Mouse (Mus musculus): ENCODE results near the gene Arid4a. TPM values are rescaled to one million over a fixed set of nuclear protein-coding genes. Genes with fewer than 3 reads are reported as not detected.

The Arid4a gene
- total RNA-seq (2023), result 10 to 100 TPM; 62.6 to 65.7 TPM

DNA sequence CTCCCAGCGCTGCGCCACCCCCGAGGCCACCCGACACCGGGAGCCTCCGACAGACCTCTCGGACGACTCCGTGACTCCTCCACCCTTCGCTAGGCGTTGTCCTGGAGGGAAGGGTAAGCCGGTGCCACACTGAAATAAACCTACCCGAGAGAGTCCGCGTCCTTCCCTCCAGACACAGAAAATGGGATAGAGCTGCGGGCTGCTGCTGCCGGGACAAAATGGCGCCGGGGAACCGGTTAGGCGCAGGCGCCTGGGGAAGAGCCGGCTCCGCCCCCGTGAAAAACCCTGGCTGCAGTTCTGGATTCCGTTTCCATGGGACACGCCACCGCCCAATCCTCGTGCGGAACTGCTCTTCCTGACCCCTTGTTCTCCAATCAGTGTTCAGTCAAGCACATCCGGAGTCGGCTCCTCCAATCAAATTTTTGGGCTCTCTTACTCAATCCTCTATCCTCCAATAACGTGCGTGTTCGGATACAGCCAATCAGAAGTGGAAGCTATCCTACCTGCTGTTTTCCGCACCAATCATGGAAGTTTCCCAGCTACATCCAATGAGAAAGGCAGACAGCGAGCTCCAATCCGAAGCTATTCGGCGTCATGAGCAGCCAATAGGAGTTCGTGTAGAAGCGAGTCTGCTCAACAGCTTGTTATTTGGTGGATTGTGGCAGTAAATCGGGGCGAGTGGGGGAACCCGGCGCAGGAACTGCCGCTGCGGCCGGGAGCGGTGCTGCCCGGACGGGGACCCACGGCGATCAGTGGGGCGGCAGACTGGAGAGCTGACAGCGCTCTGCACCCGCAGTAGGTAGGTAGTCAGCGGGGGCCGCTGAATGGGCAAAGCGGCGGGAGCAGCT lies at the start of gene Arid4a:
TSS of gene Arid4a (plus strand) at position 628 of the 848 bp plus-strand sequence.

DNA sequence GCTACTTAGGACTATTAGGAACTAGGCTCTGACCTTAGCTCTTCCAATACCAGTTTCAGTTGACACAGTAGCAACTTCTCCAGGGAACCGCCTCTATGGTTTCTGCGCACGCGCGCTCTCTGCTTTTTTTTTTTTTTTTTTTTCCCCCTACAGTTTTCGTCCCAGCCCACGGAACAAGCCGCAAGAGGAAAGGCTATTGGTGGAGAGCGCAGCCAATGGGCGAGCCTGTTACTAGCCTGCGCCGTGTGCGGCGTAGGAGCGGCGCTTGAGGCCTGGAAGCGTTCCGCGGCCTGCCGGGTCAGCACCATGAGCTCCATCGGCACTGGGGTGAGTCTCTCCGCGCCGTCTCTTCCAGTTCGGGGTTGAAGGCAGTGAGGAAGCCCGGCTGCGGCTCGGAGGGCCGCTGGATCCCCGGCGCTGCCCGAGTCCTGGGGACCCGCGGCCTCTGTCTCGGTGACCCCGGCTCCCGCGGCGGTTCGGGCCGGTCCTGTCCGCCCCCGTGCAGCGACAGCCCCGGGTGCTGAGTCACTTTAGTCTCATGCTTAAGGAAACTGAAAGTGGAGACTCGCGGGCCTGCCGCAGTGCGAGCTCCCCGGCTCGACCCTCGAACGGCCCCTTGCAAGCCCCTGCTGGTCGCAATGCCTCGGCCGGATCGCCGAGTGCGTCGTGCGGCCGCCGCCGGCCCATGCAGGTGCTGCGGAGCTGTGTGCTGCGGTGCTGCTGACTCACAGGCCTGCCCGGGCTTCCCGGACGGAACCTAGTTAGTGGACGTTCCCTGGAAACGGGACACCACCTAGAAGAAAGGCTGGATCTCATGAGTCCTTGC lies 41.1 kb upstream of the Arid4a start, which contains the start of gene Psma3:
TSS of gene Psma3 (plus strand) at position 181 of the 826 bp plus-strand sequence.

DNA sequence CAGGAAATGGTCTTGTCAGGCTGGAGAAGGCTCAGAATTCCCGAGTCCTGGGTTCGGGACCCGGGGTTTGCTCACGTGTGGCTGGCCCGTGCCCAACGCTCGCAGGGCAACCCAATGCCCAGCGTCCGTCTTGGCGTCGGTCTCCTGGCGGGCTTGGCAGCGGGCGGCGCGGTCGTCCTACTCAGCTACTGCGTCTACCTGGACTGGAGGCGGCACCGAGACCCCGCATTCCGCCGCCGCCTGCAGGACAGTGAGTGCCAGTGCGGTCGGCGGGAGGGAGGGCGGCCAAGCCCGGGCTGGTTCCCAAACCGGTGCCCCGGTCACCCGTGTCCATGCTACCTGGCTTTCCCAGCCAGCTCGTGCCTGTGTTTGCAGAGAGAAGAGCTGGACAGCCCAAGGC lies 95.5 kb downstream of the Arid4a start, which contains the start of gene Tomm20l:
TSS of gene Tomm20l (plus strand) at position 98 of the 400 bp plus-strand sequence.

DNA sequence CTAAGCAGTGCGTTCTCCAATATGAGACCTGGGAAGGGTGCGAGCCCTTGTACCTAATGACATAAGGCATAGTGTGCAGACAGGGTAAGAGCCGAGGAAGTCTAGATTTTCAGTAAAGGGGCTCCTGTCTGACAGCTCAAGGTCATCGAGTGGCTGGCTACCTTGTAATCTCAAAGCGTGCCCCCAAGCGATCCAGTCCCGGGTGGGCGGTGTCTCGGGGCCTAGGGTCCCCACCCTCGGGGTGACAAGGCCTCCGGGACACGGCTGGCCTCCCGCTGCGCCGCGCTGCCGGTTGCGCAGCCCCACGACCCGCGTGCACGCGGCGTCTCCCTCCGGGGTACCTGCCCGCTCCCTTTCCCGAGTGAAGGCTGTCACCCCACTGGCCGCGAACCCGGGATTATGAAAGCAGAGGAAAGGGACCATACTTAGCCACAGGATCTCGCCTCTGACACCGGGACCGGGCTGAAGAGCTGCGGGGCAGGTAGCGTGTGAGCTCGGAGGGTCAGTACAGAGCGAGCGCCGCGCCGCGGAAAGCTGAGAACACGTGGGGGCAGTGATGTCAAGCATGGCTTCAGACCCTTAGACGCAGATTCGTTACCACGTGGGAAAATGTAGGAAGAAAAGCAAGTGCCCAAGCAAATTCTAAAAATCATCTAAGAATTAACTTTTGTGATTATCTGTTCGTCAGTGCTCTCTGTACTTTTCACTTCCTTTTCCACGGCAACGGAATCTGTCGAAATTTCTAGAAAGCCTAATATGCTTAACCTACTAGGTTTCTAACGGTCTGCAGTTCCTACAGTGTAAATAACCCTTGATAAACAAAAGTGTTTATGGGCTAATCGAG lies 120.6 kb downstream of the Arid4a start, which contains the start of the genes Timm9 and 2700049A03Rik:
TSS of gene Timm9 (minus strand) at position 555 of the 844 bp plus-strand sequence.
TSS of gene 2700049A03Rik (plus strand) at position 719 of the 844 bp plus-strand sequence.

Other genes with a start within 250 kb of the Arid4a start
- gene Frmd6, start 190.5 kb upstream of the Arid4a start, total RNA-seq (2023), result 1 to 10 TPM; 1.6 to 2.0 TPM
- gene Actr10, start 78.1 kb upstream of the Arid4a start, total RNA-seq (2023), result 100 to 1,000 TPM in 1 of 2 experiments, 10 to 100 TPM in 1; 90.6 to 108 TPM
- gene Psma3, start 41.4 kb upstream of the Arid4a start, total RNA-seq (2023), result 100 to 1,000 TPM; 122 to 133 TPM
- gene Tomm20l, start 95.4 kb downstream of the Arid4a start, total RNA-seq (2023), result not detected
- 1 to 10 TPM; 8.4 to 8.6 TPM for gene Timm9, start 120.7 kb downstream of the Arid4a start, total RNA-seq (2023)
- 1 to 10 TPM; 6.9 to 7.5 TPM for gene 2700049A03Rik, start 120.9 kb downstream of the Arid4a start, total RNA-seq (2023)